Mouse (Mus musculus): ENCODE results near the gene Hoxc13. TPM values are rescaled to one million over a fixed set of nuclear protein-coding genes. Genes with fewer than 3 reads are reported as not detected.

The Hoxc13 gene
- polyA plus RNA-seq, 1 experiment: not detected

GRCm38 (mm10) chr15:102918611-102919265 lies 2.2 kb upstream of the Hoxc13 start:
- no peak for TF ChIP-seq CTCF (IDR thresholded peaks at IDR 0.05; ENCODE audit: extremely low read depth, insufficient read depth, low read length)
- TF ChIP-seq POLR2A (IDR thresholded peaks at IDR 0.05; ENCODE audit: extremely low read depth, insufficient read depth, low read length): no peak
- no peak overlapping the region for H3K4me3 ChIP-seq (ENCODE audit: insufficient read depth, low read length)
- H3K4me1 ChIP-seq (ENCODE audit: control insufficient read depth, insufficient read depth, low read length): no peaks in the 10 kb centered on the region
- H3K27ac ChIP-seq (ENCODE audit: insufficient read depth, low read length): no peak overlapping the region

GRCm38 (mm10) chr15:102919336-102920180 lies 1.3 kb upstream of the Hoxc13 start:
- no peak overlapping the region for H3K27ac ChIP-seq (ENCODE audit: insufficient read depth, low read length)
- no peaks in the 10 kb centered on the region for H3K4me1 ChIP-seq (ENCODE audit: control insufficient read depth, insufficient read depth, low read length)
- no peak for TF ChIP-seq CTCF (IDR thresholded peaks at IDR 0.05; ENCODE audit: extremely low read depth, insufficient read depth, low read length)
- TF ChIP-seq POLR2A (IDR thresholded peaks at IDR 0.05; ENCODE audit: extremely low read depth, insufficient read depth, low read length): no peak
- no peak overlapping the region for H3K4me3 ChIP-seq (ENCODE audit: insufficient read depth, low read length)

- TF ChIP-seq CTCF (IDR thresholded peaks at IDR 0.05; ENCODE audit: extremely low read depth, insufficient read depth, low read length) (no peak), POLR2A (IDR thresholded peaks at IDR 0.05; ENCODE audit: extremely low read depth, insufficient read depth, low read length) (no peak)
- H3K4me1 ChIP-seq (ENCODE audit: control insufficient read depth, insufficient read depth, low read length): no peaks in the 10 kb centered on the region
- no peak overlapping the region for H3K4me3 ChIP-seq (ENCODE audit: insufficient read depth, low read length)
Observed at GRCm38 (mm10) chr15:102920619-102921018, 284 bp upstream of the Hoxc13 start.

GRCm38 (mm10) chr15:102922012-102922362 lies 1.1 kb downstream of the Hoxc13 start:
- Histone ChIP-seq H3K4me3 (ENCODE audit: insufficient read depth, low read length) (no peak overlapping the region), H3K27ac (ENCODE audit: insufficient read depth, low read length) (no peak overlapping the region), H3K4me1 (ENCODE audit: control insufficient read depth, insufficient read depth, low read length) (no peaks in the 10 kb centered on the region)
- TF ChIP-seq CTCF (IDR thresholded peaks at IDR 0.05; ENCODE audit: extremely low read depth, insufficient read depth, low read length): no peak
- TF ChIP-seq POLR2A (IDR thresholded peaks at IDR 0.05; ENCODE audit: extremely low read depth, insufficient read depth, low read length): no peak

More at GRCm38 (mm10) chr15:102920619-102921018, 284 bp upstream of the Hoxc13 start:
- no peak overlapping the region for H3K27ac ChIP-seq (ENCODE audit: insufficient read depth, low read length)

GRCm38 (mm10) chr15:102922636-102923500 lies 2.0 kb downstream of the Hoxc13 start:
- no peak overlapping the region for H3K27ac ChIP-seq (ENCODE audit: insufficient read depth, low read length)
- no peak overlapping the region for H3K4me3 ChIP-seq (ENCODE audit: insufficient read depth, low read length)
- no peak for TF ChIP-seq CTCF (IDR thresholded peaks at IDR 0.05; ENCODE audit: extremely low read depth, insufficient read depth, low read length)
- TF ChIP-seq POLR2A (IDR thresholded peaks at IDR 0.05; ENCODE audit: extremely low read depth, insufficient read depth, low read length): no peak
- H3K4me1 ChIP-seq (ENCODE audit: control insufficient read depth, insufficient read depth, low read length): no peaks in the 10 kb centered on the region

- H3K27ac ChIP-seq (ENCODE audit: insufficient read depth, low read length): no peak overlapping the region
- no peak for TF ChIP-seq POLR2A (IDR thresholded peaks at IDR 0.05; ENCODE audit: extremely low read depth, insufficient read depth, low read length)
- TF ChIP-seq CTCF (IDR thresholded peaks at IDR 0.05; ENCODE audit: extremely low read depth, insufficient read depth, low read length): no peak
- H3K4me3 ChIP-seq (ENCODE audit: insufficient read depth, low read length): no peak overlapping the region
- no peaks in the 10 kb centered on the region for H3K4me1 ChIP-seq (ENCODE audit: control insufficient read depth, insufficient read depth, low read length)
Observed at GRCm38 (mm10) chr15:102927032-102927645, 6.2 kb downstream of the Hoxc13 start.

GRCm38 (mm10) chr15:102931706-102932358 lies 10.9 kb downstream of the Hoxc13 start:
- Histone ChIP-seq H3K4me1 (ENCODE audit: control insufficient read depth, insufficient read depth, low read length) (no peaks in the 10 kb centered on the region), H3K27ac (ENCODE audit: insufficient read depth, low read length) (no peak overlapping the region), H3K4me3 (ENCODE audit: insufficient read depth, low read length) (no peak overlapping the region)
- TF ChIP-seq POLR2A (IDR thresholded peaks at IDR 0.05; ENCODE audit: extremely low read depth, insufficient read depth, low read length): no peak
- no peak for TF ChIP-seq CTCF (IDR thresholded peaks at IDR 0.05; ENCODE audit: extremely low read depth, insufficient read depth, low read length)

- no peak overlapping the region for H3K27ac ChIP-seq (ENCODE audit: insufficient read depth, low read length)
- H3K4me1 ChIP-seq (ENCODE audit: control insufficient read depth, insufficient read depth, low read length): no peaks in the 10 kb centered on the region
Observed at GRCm38 (mm10) chr15:102934438-102934837, 13.5 kb downstream of the Hoxc13 start.

More at GRCm38 (mm10) chr15:102934438-102934837, 13.5 kb downstream of the Hoxc13 start:
- H3K4me3 ChIP-seq (ENCODE audit: insufficient read depth, low read length): no peak overlapping the region
- no peak for TF ChIP-seq POLR2A (IDR thresholded peaks at IDR 0.05; ENCODE audit: extremely low read depth, insufficient read depth, low read length)
- TF ChIP-seq CTCF (IDR thresholded peaks at IDR 0.05; ENCODE audit: extremely low read depth, insufficient read depth, low read length): no peak
